Mouse (Mus musculus) CH12.LX (cell line): ENCODE results near the gene Selenos. TPM values are rescaled to one million over a fixed set of nuclear protein-coding genes. Genes with fewer than 3 reads are reported as not detected.
A peak's percentile ranks its signal among the peaks of the same experiment; 100 is the strongest.

Source experiments
- DNase-seq: peaks from one replicate; pipeline ENCODE4 v3.0.0-alpha.2; 2013; ENCODE audit errors: extremely low read depth
- H3K27ac ChIP-seq: 2 replicates; pipeline ENCODE4 v1.5.1; 2012; ENCODE audit warnings: low read depth, mild to moderate bottlenecking, control low read depth, moderate library complexity; ENCODE audit not compliant: insufficient read depth
- H3K27me3 ChIP-seq: replicated peaks from 2 replicates; pipeline ENCODE3; 2012; ENCODE audit warnings: inconsistent platforms
- H3K36me3 ChIP-seq, 2 experiments: replicated peaks in 1 of 2; 2 replicates each; pipeline versions ENCODE3 to v1.6.1; 2012; ENCODE audit warnings: inconsistent platforms in 1 of 2, low read length in 1 of 2, mild to moderate bottlenecking in 1 of 2, mixed read lengths in 1 of 2, moderate library complexity in 1 of 2; ENCODE audit not compliant: control insufficient read depth in 1 of 2, insufficient read depth in 1 of 2
- H3K4me1 ChIP-seq, 2 experiments: 2 replicates each; pipeline ENCODE4 v1.6.1; 2012; ENCODE audit warnings: inconsistent platforms in 1 of 2, moderate library complexity in 1 of 2; ENCODE audit not compliant: insufficient read depth in 2 of 2, control insufficient read depth in 1 of 2
- H3K4me2 ChIP-seq: 2 replicates; pipeline ENCODE4 v1.6.1; 2012; ENCODE audit warnings: low read depth, mild to moderate bottlenecking, control low read depth; ENCODE audit not compliant: poor library complexity, insufficient read depth, severe bottlenecking
- H3K4me3 ChIP-seq, 3 experiments: fragments of 150-350 bp in 1 of 3; sonication (generic) in 1 of 3; replicated peaks in 1 of 3; 2 replicates each; pipeline versions ENCODE3 to v1.5.1; 2011 to 2012; ENCODE audit warnings: low read depth in 2 of 3, low read length in 2 of 3, mild to moderate bottlenecking in 2 of 3, moderate library complexity in 2 of 3, control low read depth in 1 of 3, improper control_type of control experiment in 1 of 3, inconsistent platforms in 1 of 3, mixed read lengths in 1 of 3; ENCODE audit not compliant: poor library complexity in 1 of 3
- H3K79me2 ChIP-seq: replicated peaks from 2 replicates; pipeline ENCODE4 v1.6.1; 2012; ENCODE audit warnings: mild to moderate bottlenecking, moderate library complexity; ENCODE audit not compliant: control insufficient read depth, poor library complexity, insufficient read depth, severe bottlenecking; ENCODE audit errors: extremely low read depth
- H3K9ac ChIP-seq: 2 replicates; pipeline ENCODE4 v1.6.1; 2012; ENCODE audit warnings: low read depth, mild to moderate bottlenecking, control low read depth, moderate library complexity; ENCODE audit not compliant: insufficient read depth
- H3K9me3 ChIP-seq: replicated peaks from 2 replicates; pipeline ENCODE3; 2012; ENCODE audit warnings: low read length, inconsistent platforms, mixed read lengths
- BHLHE40 ChIP-seq: IDR thresholded peaks from 2 replicates; pipeline ENCODE4 v1.6.1; 2011; ENCODE audit warnings: mild to moderate bottlenecking, low read depth, low read length, improper control_type of control experiment
- CHD1 ChIP-seq: IDR thresholded peaks from 2 replicates; pipeline ENCODE4 v1.6.1; 2012; ENCODE audit warnings: low read depth, low read length, improper control_type of control experiment, inconsistent platforms
- CHD2 ChIP-seq: IDR thresholded peaks from 2 replicates; pipeline ENCODE4 v1.6.1; 2011; ENCODE audit warnings: low read length, improper control_type of control experiment
- CTCF ChIP-seq, 2 experiments: IDR thresholded peaks in 1 of 2; conservative IDR thresholded peaks in 1 of 2; 2 replicates each; pipeline ENCODE4 v1.5.1; 2011 to 2012; ENCODE audit warnings: low read depth in 2 of 2, low read length in 2 of 2, improper control_type of control experiment in 1 of 2, inconsistent platforms in 1 of 2, mild to moderate bottlenecking in 1 of 2, moderate library complexity in 1 of 2
- E2F4 ChIP-seq: IDR thresholded peaks from 2 replicates; pipeline ENCODE4 v1.6.1; 2011; ENCODE audit warnings: low read depth, low read length, improper control_type of control experiment; ENCODE audit not compliant: insufficient replicate concordance
- ELF1 ChIP-seq: IDR thresholded peaks from 2 replicates; pipeline ENCODE4 v1.6.1; 2014; ENCODE audit warnings: low read depth, mild to moderate bottlenecking, inconsistent platforms, low read length, improper control_type of control experiment
- EP300 ChIP-seq: IDR thresholded peaks from 2 replicates; pipeline ENCODE4 v1.6.1; 2011; ENCODE audit warnings: low read length, improper control_type of control experiment
- ETS1 ChIP-seq: conservative IDR thresholded peaks from 2 replicates; pipeline ENCODE4 v1.6.1; 2012; ENCODE audit warnings: low read depth, mild to moderate bottlenecking, inconsistent platforms, low read length, improper control_type of control experiment, moderate library complexity
- GABPA ChIP-seq: IDR thresholded peaks from 2 replicates; pipeline ENCODE4 v1.6.1; 2012; ENCODE audit warnings: low read depth, low read length, improper control_type of control experiment, inconsistent platforms; ENCODE audit not compliant: insufficient replicate concordance
- HCFC1 ChIP-seq: IDR thresholded peaks from 2 replicates; pipeline ENCODE4 v1.6.1; 2012; ENCODE audit warnings: low read depth, mild to moderate bottlenecking, inconsistent platforms, low read length, improper control_type of control experiment
- IRF4 ChIP-seq: IDR thresholded peaks from 2 replicates; pipeline ENCODE4 v1.6.1; 2014; ENCODE audit warnings: low read depth, mild to moderate bottlenecking, inconsistent platforms, low read length, improper control_type of control experiment
- JUN ChIP-seq: IDR thresholded peaks from 2 replicates; pipeline ENCODE4 v1.6.1; 2011; ENCODE audit warnings: low read depth, mild to moderate bottlenecking, low read length, improper control_type of control experiment, moderate library complexity; ENCODE audit not compliant: insufficient read depth
- JUND ChIP-seq: conservative IDR thresholded peaks from 2 replicates; pipeline ENCODE4 v1.6.1; 2011; ENCODE audit warnings: low read depth, low read length, improper control_type of control experiment
- KAT2A ChIP-seq: IDR thresholded peaks from 2 replicates; pipeline ENCODE4 v1.6.1; 2012; ENCODE audit warnings: low read length, improper control_type of control experiment, inconsistent platforms; ENCODE audit not compliant: insufficient replicate concordance
- MAFK ChIP-seq: IDR thresholded peaks from 2 replicates; pipeline ENCODE4 v1.6.1; 2011; ENCODE audit warnings: low read length, improper control_type of control experiment; ENCODE audit not compliant: insufficient replicate concordance
- MAX ChIP-seq: IDR thresholded peaks from 2 replicates; pipeline ENCODE4 v1.6.1; 2011; ENCODE audit warnings: low read length, improper control_type of control experiment
- MAZ ChIP-seq: IDR thresholded peaks from 2 replicates; pipeline ENCODE4 v1.6.1; 2012; ENCODE audit warnings: low read depth, mild to moderate bottlenecking, inconsistent platforms, low read length, improper control_type of control experiment, moderate library complexity
- MEF2A ChIP-seq: IDR thresholded peaks from 2 replicates; pipeline ENCODE4 v1.6.1; 2014; ENCODE audit warnings: low read depth, mild to moderate bottlenecking, inconsistent platforms, low read length, improper control_type of control experiment, borderline replicate concordance
- MXI1 ChIP-seq: IDR thresholded peaks from 2 replicates; pipeline ENCODE4 v1.6.1; 2011; ENCODE audit warnings: mild to moderate bottlenecking, low read depth, low read length, improper control_type of control experiment
- MYC ChIP-seq: IDR thresholded peaks from 2 replicates; pipeline ENCODE4 v1.6.1; 2011; ENCODE audit warnings: low read depth, mild to moderate bottlenecking, improper control_type of control experiment, low read length
- NELFE ChIP-seq: IDR thresholded peaks from 2 replicates; pipeline ENCODE4 v1.6.1; 2011; ENCODE audit warnings: low read depth, low read length, improper control_type of control experiment
- NRF1 ChIP-seq: IDR thresholded peaks from 2 replicates; pipeline ENCODE4 v1.6.1; 2014; ENCODE audit warnings: low read depth, mild to moderate bottlenecking, inconsistent platforms, low read length, improper control_type of control experiment, moderate library complexity
- PAX5 ChIP-seq: IDR thresholded peaks from 2 replicates; pipeline ENCODE4 v1.6.1; 2012; ENCODE audit warnings: low read length, inconsistent platforms, mixed read lengths
- POLR2A ChIP-seq: IDR thresholded peaks from 2 replicates; pipeline ENCODE4 v1.6.1; 2011; ENCODE audit warnings: low read depth, mild to moderate bottlenecking, improper control_type of control experiment, low read length
- POLR2AphosphoS2 ChIP-seq: IDR thresholded peaks from 2 replicates; pipeline ENCODE4 v1.6.1; 2011; ENCODE audit warnings: low read depth, low read length, improper control_type of control experiment
- RAD21 ChIP-seq: IDR thresholded peaks from 2 replicates; pipeline ENCODE4 v1.6.1; 2011; ENCODE audit warnings: low read depth, mild to moderate bottlenecking, low read length, improper control_type of control experiment, moderate library complexity
- RCOR1 ChIP-seq: conservative IDR thresholded peaks from 2 replicates; pipeline ENCODE4 v1.6.1; 2012; ENCODE audit warnings: low read depth, mild to moderate bottlenecking, inconsistent platforms, low read length, improper control_type of control experiment
- SIN3A ChIP-seq: IDR thresholded peaks from 2 replicates; pipeline ENCODE4 v1.6.1; 2012; ENCODE audit warnings: low read length, improper control_type of control experiment, inconsistent platforms
- SMC3 ChIP-seq: IDR thresholded peaks from 2 replicates; pipeline ENCODE4 v1.6.1; 2011; ENCODE audit warnings: low read depth, low read length, improper control_type of control experiment
- TBP ChIP-seq: conservative IDR thresholded peaks from 2 replicates; pipeline ENCODE4 v1.6.1; 2011; ENCODE audit warnings: low read depth, low read length, improper control_type of control experiment
- UBTF ChIP-seq: IDR thresholded peaks from 2 replicates; pipeline ENCODE4 v1.6.1; 2012; ENCODE audit warnings: low read depth, mild to moderate bottlenecking, inconsistent platforms, low read length, improper control_type of control experiment, moderate library complexity
- USF1 ChIP-seq: IDR thresholded peaks from 2 replicates; pipeline ENCODE4 v1.6.1; 2014; ENCODE audit warnings: low read depth, mild to moderate bottlenecking, inconsistent platforms, low read length, improper control_type of control experiment
- USF2 ChIP-seq: conservative IDR thresholded peaks from 2 replicates; pipeline ENCODE4 v1.6.1; 2011; ENCODE audit warnings: low read depth, low read length, improper control_type of control experiment
- ZC3H11A ChIP-seq: IDR thresholded peaks from 2 replicates; pipeline ENCODE4 v1.6.1; 2012; ENCODE audit warnings: low read depth, mild to moderate bottlenecking, inconsistent platforms, low read length, improper control_type of control experiment
- ZKSCAN1 ChIP-seq: IDR thresholded peaks from 2 replicates; pipeline ENCODE4 v1.6.1; 2012; ENCODE audit warnings: low read depth, inconsistent platforms, low read length, improper control_type of control experiment, borderline replicate concordance
- ZMIZ1 ChIP-seq: IDR thresholded peaks from 2 replicates; pipeline ENCODE4 v1.6.1; 2012; ENCODE audit warnings: low read depth, mild to moderate bottlenecking, inconsistent platforms, low read length, improper control_type of control experiment
- ZNF384 ChIP-seq: IDR thresholded peaks from 2 replicates; pipeline ENCODE4 v1.6.1; 2012; ENCODE audit warnings: low read depth, low read length, improper control_type of control experiment, inconsistent platforms
- dilution Hi-C: fragments of 300-500 bp; cut with MboI; formaldehyde crosslinking; loops from 2 replicates; pipeline ENCODE4 v1.14.3; 2020; ENCODE audit warnings: low sequenced_read_pairs; ENCODE audit not compliant: extremely low pct_unique_long_range_greater_than_20kb, extremely low pct_ligation_motif_present
- in situ Hi-C: fragments of 300-500 bp; cut with MboI; formaldehyde crosslinking; loops from 3 replicates; pipeline ENCODE4 v1.14.3; 2019; ENCODE audit warnings: low sequenced_read_pairs, low pct_ligation_motif_present, low pct_unique_long_range_greater_than_20kb, mixed read lengths
- polyA plus RNA-seq: library from polyadenylated mRNA; unstranded; fragments of >175 nt; gene quantifications from 2 replicates; pipeline ENCODE4 v1.2.1, GENCODE M21; 2012; ENCODE audit warnings: low read depth; ENCODE audit not compliant: insufficient read length
- total RNA-seq, 2 experiments: library from RNA; depleted of rRNA; stranded (reverse); fragments of 300-350 nt in 1 of 2; fragments of >200 nt in 1 of 2; gene quantifications; 2 replicates each; pipeline ENCODE4 v1.2.3; 2012 to 2014

Selenos gene
- total RNA-seq (2012; rRNA removed) (75.0 and 113 TPM in 2 replicates), total RNA-seq (2014; rRNA removed) (101 and 120 TPM in 2 replicates), polyA plus RNA-seq (112 and 123 TPM in 2 replicates)

DNA sequence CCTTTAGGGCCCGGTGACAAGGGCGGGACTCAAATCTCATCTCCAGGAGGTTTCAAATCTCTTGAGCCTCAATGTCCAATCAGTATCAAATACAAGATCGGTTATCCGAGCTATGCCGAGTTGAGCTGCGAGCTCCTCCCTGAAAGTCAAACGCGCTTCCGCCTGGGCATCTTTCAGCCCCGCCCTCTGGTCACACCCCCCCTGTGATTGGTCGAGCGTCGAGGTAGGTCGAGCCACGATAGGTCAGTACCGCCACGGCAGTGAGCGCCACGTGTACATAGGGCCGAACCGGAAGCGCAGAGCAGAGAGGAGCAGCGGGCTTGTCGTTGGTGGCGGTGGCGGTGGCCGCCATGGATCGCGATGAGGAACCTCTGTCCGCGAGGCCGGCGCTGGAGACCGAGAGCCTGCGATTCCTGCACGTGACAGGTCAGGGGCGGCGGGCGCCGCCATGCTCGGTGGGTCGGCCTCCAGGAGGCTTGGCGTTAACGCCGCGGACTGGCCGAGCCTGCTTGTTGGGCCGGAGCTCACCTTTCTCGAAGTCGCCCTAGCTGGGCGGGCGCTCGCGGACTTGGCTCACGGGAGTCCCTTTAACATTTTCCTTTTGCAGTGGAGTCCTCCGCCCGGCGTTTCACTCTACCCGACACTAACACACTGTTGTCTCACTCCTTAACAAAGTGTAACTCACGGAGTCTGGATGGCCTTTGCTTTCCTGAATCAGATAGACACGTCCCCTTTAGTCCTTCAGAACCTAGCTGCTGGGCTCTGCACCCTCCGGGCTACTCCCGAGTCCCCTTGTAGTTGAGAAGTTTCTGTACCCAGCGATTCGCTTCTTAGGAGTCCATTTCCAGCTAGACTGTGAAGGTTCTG, at the start of gene Selenos:
Gene Selenos, plus strand, starts transcription at position 286 of the 867 bp plus-strand sequence.
- dilution Hi-C loops (no loop called here), in situ Hi-C loops (loop anchor here (25.0 kb wide), 1 partner anchor 583 kb away; no protein-coding TSS in a partner anchor)
- peaks cover 37 to 67% of the 10 kb centered on the region in 2 experiments for H3K36me3 ChIP-seq
- H3K4me1 ChIP-seq: peaks cover 0 to 32% of the 10 kb centered on the region in 2 experiments; a peak in 2 of 4 replicates
- peak within 1 kb of the TSS; percentile 80 to 95 (median 95) for H3K4me3 ChIP-seq
- H3K27ac ChIP-seq: peak within 1 kb of the TSS; percentile 33; the same call in 1 of the 2 replicates
- H3K9me3 ChIP-seq: no peaks in the 10 kb centered on the region
- H3K4me2 ChIP-seq: peak within 1 kb of the TSS; percentile 96
- peak within 1 kb of the TSS; percentile 73 for H3K9ac ChIP-seq
- no peaks in the 10 kb centered on the region for H3K27me3 ChIP-seq
- peaks cover 33% of the 10 kb centered on the region for H3K79me2 ChIP-seq
- DNase-seq: peak; percentile 99
- TF ChIP-seq HCFC1 (peak; percentile 77), ZKSCAN1 (no peak), RCOR1 (no peak), UBTF (0 out of 2 replicates have a peak, but pooled peaks have one; percentile 65), EP300 (no peak), MXI1 (peak; percentile 94), USF2 (0 out of 2 replicates have a peak, but pooled peaks have one; percentile 17), ZC3H11A (no peak), MAFK (no peak), ELF1 (peak; percentile 96), MAZ (no peak), SIN3A (peak; percentile 93), NRF1 (peak; percentile 43; the same call in 1 of the 2 replicates), MYC (peak; percentile 81), ZNF384 (peak; percentile 6; the same call in 1 of the 2 replicates), JUN (no peak), CHD1 (no peak), PAX5 (no peak), RAD21 (no peak), SMC3 (no peak), POLR2AphosphoS2 (peak; percentile 91), KAT2A (no peak), MAX (peak; percentile 94), BHLHE40 (peak; percentile 72), ZMIZ1 (peak; percentile 97), JUND (no peak), GABPA (no peak), USF1 (peak; percentile 66), TBP (peak; percentile 93), MEF2A (no peak; the same call in 1 of the 2 replicates), IRF4 (no peak; the same call in 1 of the 2 replicates), POLR2A (peak; percentile 97), CTCF (conservative IDR thresholded peaks at IDR 0.05 in 1 of 2, IDR thresholded peaks at IDR 0.05 in 1 of 2; ENCODE audit: low read depth in 2 of 2, low read length in 2 of 2) (no peak), NELFE (peak; percentile 96), E2F4 (no peak), CHD2 (peak; percentile 76), ETS1 (no peak)
